Mouse (Mus musculus): ENCODE data around the gene Cyp2c29. TPM values are rescaled to one million over a fixed set of nuclear protein-coding genes. Genes with fewer than 3 reads are reported as not detected.
"Not testable (repeated sequence)": the region's sequence is repeated elsewhere in the genome, so short reads cannot be mapped to it uniquely, and the experiment has no call there.

Gene Cyp2c29
- polyA plus RNA-seq (2012; rRNA removed), result 0.14 and 0.41 TPM in 2 replicates

DNA sequence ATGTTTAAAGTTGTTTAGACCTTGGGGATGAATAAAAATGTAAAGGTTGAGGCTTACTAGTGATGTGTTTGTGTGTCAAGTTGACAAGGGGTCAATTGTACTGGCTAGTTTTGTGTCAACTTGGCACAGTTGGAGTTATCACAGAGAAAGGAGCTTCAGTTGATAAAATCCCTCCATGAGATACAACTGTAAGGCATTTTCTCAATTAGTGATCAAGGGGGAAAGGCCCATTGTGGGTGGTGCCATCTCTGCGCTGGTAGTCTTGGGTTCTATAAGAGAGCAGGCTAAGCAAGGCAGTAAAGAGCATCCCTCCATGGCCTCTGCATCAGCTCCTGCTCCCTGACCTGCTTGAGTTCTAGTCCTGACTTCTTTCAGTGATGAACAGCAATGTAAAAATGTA lies at the start of gene Cyp2c29:
TSS of gene Cyp2c29 (plus strand) at position 301 of the 400 bp plus-strand sequence.
- DNase-seq; H3K4me3 ChIP-seq (replicated peaks; ENCODE audit: extremely low read depth, low read depth, low read length); H3K4me1 ChIP-seq (ENCODE audit: control insufficient read depth, insufficient read depth, low read length): not testable (repeated sequence)
- WGBS, result no CpG with 5 or more reads among the region's 1 CpGs

DNA sequence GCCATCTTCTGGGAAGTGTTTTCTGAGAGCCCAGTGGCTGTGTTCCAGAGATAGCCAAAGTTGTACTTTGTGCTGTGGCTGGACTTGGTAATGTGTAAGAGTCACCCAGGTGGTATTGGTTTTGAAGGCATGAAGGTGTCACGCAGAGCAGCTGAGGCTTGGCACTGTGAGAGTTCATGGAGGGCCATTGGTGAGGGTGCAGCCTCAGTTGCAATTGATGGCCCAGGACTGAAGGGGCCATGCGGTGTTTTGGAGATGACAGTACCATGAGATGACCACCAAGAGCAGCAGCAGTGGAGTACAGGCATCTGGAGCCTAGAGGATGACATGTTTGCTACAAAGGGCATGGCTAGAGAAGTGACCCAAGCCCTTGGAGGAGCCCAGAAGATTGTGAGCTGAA lies 2.2 kb upstream of the Cyp2c29 start:
- 60% methylated on average over 2 of the region's 2 CpGs for WGBS
- not testable (repeated sequence) for DNase-seq; H3K4me3 ChIP-seq (replicated peaks; ENCODE audit: extremely low read depth, low read depth, low read length); H3K4me1 ChIP-seq (ENCODE audit: control insufficient read depth, insufficient read depth, low read length)

DNA sequence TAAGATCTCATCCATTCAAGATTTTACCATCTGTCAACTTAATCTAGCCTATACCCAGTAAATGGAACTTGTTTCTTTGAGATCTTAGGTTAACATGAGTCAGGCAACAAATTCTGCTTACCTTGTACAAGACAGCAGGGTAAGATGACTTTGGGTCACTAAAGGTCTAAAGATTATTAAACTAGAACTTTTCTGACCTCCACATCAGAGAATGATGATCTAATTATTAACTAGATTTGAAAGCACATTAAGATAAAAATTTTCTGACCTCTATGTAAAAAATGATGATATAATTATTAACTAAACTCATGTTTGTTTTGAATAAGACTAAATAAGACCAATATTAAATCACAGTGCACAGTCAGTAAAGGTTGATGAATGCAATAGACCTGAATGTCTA lies 13.6 kb downstream of the Cyp2c29 start:
- no peak for TF ChIP-seq CTCF (IDR thresholded peaks at IDR 0.05; ENCODE audit: insufficient read depth, low read length)
- TF ChIP-seq POLR2A (IDR thresholded peaks at IDR 0.05; ENCODE audit: borderline replicate concordance, extremely low read depth, low read depth, low read length), result no peak
- DNase-seq, result no peak
- H3K4me3 ChIP-seq (replicated peaks; ENCODE audit: extremely low read depth, low read depth, low read length), result no peak overlapping the region
- H3K4me1 ChIP-seq (ENCODE audit: control insufficient read depth, insufficient read depth, low read length), result no peaks in the 10 kb centered on the region

DNA sequence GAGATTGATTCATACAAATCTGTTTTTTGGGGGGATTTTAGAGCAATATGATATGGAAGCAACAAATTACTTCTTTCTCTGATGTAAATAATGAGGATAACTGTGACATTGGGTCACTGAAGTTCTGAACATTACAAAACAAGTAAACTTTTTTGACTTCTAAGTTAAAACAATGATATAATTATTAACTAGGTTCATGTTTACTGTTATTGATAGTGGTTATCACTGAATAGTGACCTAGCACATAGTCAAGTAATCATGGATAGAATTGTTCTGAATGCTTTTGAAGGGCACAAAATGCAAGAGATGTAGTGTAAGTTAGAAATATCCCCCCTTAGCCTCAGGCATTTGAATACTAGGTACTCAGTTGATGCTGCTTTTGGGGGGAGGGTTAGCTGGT lies 16.4 kb downstream of the Cyp2c29 start:
- no peak overlapping the region for H3K4me3 ChIP-seq (replicated peaks; ENCODE audit: extremely low read depth, low read depth, low read length)
- no peak for DNase-seq
- no peaks in the 10 kb centered on the region for H3K4me1 ChIP-seq (ENCODE audit: control insufficient read depth, insufficient read depth, low read length)
- TF ChIP-seq POLR2A (IDR thresholded peaks at IDR 0.05; ENCODE audit: borderline replicate concordance, extremely low read depth, low read depth, low read length) (no peak), CTCF (IDR thresholded peaks at IDR 0.05; ENCODE audit: insufficient read depth, low read length) (no peak)

DNA sequence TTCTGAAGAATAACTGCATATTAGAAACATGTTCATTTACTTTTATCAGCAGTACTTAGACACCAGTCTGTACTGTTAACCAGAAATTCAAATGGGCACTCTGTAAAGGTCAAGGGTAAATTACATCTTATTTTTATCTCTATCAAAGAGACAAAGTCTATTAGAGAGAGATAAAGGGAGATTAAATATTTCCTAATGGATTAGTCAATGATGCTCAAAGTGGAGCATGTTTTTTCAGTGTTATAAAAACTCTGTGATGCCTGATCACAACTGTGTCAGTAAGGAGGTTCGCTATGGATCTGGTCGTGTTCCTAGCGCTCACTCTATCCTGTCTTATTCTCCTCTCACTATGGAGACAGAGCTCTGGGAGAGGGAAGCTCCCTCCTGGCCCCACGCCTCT lies 17.6 kb downstream of the Cyp2c29 start:
- H3K4me1 ChIP-seq (ENCODE audit: control insufficient read depth, insufficient read depth, low read length), result no peaks in the 10 kb centered on the region
- 65% methylated on average over 4 of the region's 4 CpGs for WGBS
- no peak overlapping the region for H3K4me3 ChIP-seq (replicated peaks; ENCODE audit: extremely low read depth, low read depth, low read length)
- DNase-seq, result no peak
- TF ChIP-seq CTCF (IDR thresholded peaks at IDR 0.05; ENCODE audit: insufficient read depth, low read length) (no peak), POLR2A (IDR thresholded peaks at IDR 0.05; ENCODE audit: borderline replicate concordance, extremely low read depth, low read depth, low read length) (no peak)

DNA sequence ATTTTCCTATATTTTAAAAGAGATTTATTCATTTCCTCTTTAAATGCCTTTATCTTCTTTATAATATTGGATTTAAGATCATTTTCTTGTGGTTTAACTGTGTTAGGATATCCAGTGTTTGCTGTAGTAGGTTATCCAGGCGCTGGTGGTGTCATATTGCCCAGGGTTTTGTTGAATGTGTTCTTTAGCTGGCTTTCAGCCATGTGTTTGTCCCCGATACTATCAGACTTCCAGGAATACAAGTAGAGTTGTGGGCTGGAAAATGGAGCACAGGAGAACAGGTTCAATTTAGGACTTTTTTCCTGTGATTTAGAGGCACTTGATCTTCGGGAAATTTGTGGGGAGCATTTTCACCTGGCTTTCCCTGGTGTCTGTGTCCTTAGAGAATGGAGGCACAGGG lies 19.8 kb downstream of the Cyp2c29 start:
- no peak for DNase-seq
- Histone ChIP-seq H3K4me1 (ENCODE audit: control insufficient read depth, insufficient read depth, low read length) (no peaks in the 10 kb centered on the region), H3K4me3 (replicated peaks; ENCODE audit: extremely low read depth, low read depth, low read length) (no peak overlapping the region)
- TF ChIP-seq POLR2A (IDR thresholded peaks at IDR 0.05; ENCODE audit: borderline replicate concordance, extremely low read depth, low read depth, low read length) (no peak), CTCF (IDR thresholded peaks at IDR 0.05; ENCODE audit: insufficient read depth, low read length) (no peak)
- 65% methylated on average over 3 of the region's 3 CpGs for WGBS

Other genes starting within 250 kb of the Cyp2c29 start
- 0.18 and 0.45 TPM in 2 replicates for gene Cyp2c65, start 208.4 kb upstream of the Cyp2c29 start, polyA plus RNA-seq (2012; rRNA removed)
- 0.07 TPM in 1 of 2 replicates, not detected in the other for gene Cyp2c66, start 155.5 kb upstream of the Cyp2c29 start, polyA plus RNA-seq (2012; rRNA removed)
- 0.05 TPM in 1 of 2 replicates, not detected in the other for gene Cyp2c38, start 193.7 kb downstream of the Cyp2c29 start, polyA plus RNA-seq (2012; rRNA removed)
- gene Cyp2c39, start 241.5 kb downstream of the Cyp2c29 start, polyA plus RNA-seq (2012; rRNA removed), result not detected in 2 replicates

All from lung, adult 2 months (tissue).